In genomic region chr11:50703397-50703796, GRCm38 (mm10) we compare ENCODE assay signal across 16 mouse cellular contexts.
"Had no signal": no experiment of that assay in that cellular context is flagged by ENCODE, and none has a peak within 500 bp of the region (broad histone marks: within the 10 kb centered on the region; RNA-seq: fewer than 3 reads in every experiment).

No protein-coding gene starts in this region.

- H3K36me3 ChIP-seq: midbrain, embryonic 10.5 days; midbrain, embryonic 15.5 days; neural tube, embryonic 13.5 days; neural tube, embryonic 15.5 days had no signal

- H3K4me3 ChIP-seq: midbrain, embryonic 10.5 days; midbrain, embryonic 15.5 days; myocyte; neural tube, embryonic 13.5 days; neural tube, embryonic 15.5 days had no signal

- H3K4me1 ChIP-seq: midbrain, embryonic 10.5 days; midbrain, embryonic 15.5 days; neural tube, embryonic 13.5 days; neural tube, embryonic 15.5 days had no signal

- H3K27ac ChIP-seq: liver, embryonic 14.5 days; midbrain, embryonic 10.5 days; midbrain, embryonic 15.5 days; neural tube, embryonic 13.5 days; neural tube, embryonic 15.5 days had no signal

- H3K9ac ChIP-seq: liver, embryonic 14.5 days; midbrain, embryonic 15.5 days; neural tube, embryonic 13.5 days; neural tube, embryonic 15.5 days had no signal

- H3K9me3 ChIP-seq: midbrain, embryonic 10.5 days; midbrain, embryonic 15.5 days; neural tube, embryonic 13.5 days; neural tube, embryonic 15.5 days had no signal

- DNase-seq: lung, adult 18-20 months; lung, postnatal 10 days; retina, postnatal 1 day; right cerebral cortex, adult 18-20 months; right cerebral cortex, postnatal 25 days; right cerebral cortex, postnatal 4 days; spleen, adult 18-20 months; thymus, adult 18-20 months; thymus, postnatal 14 days; thymus, postnatal 36 days had no signal

- ATAC-seq: midbrain, embryonic 15.5 days had no signal

- H3K27me3 ChIP-seq: midbrain, embryonic 15.5 days; neural tube, embryonic 13.5 days; neural tube, embryonic 15.5 days had no signal

- H3K4me2 ChIP-seq: midbrain, embryonic 15.5 days; neural tube, embryonic 13.5 days; neural tube, embryonic 15.5 days had no signal
